Mouse (Mus musculus) left cerebral cortex, adult 6 months (tissue): Measurements from ENCODE around the gene Med17. TPM values are rescaled to one million over a fixed set of nuclear protein-coding genes. Genes with fewer than 3 reads are reported as not detected.

ENCODE experiments used
- long read RNA-seq, 2 experiments: library from polyadenylated mRNA; unstranded; transcript quantifications; one replicate each; pipeline ENCODE4 v2.0.0; 2019 to 2020
- polyA plus RNA-seq: library from polyadenylated mRNA; unstranded; fragments of <200 nt; fragmentation: Nextera tagmentation; gene quantifications from 2 replicates; pipeline ENCODE4 v1.2.3, GENCODE M21; 2021

Med17 gene
- polyA plus RNA-seq = 17.2 and 24.9 TPM in 2 replicates
- long read RNA-seq, experiment 1, transcript Med17-201 (12 exons, 3,964 nt) = major isoform, 184 of 239 reads
- long read RNA-seq, experiment 1, partial matches to known transcripts = 11 of 239 reads
- long read RNA-seq, experiment 1, other reads (novel, unspliced or antisense) = 44 of 239 reads
- long read RNA-seq, experiment 2, transcript Med17-201 (12 exons, 3,964 nt) = major isoform, 22 of 38 reads
- long read RNA-seq, experiment 2, partial matches to known transcripts = 10 of 38 reads
- long read RNA-seq, experiment 2, other reads (novel, unspliced or antisense) = 6 of 38 reads

GRCm38 (mm10) chr9:15279649-15280490 is at the start of gene Med17:
Gene Med17 (minus strand): TSS chr9:15279931.

GRCm38 (mm10) chr9:15306398-15307119 is 26.8 kb upstream of the Med17 start, which contains the start of gene 4931406C07Rik:
Gene 4931406C07Rik (minus strand): TSS chr9:15306448.

GRCm38 (mm10) chr9:15305503-15306397 is 26.0 kb upstream of the Med17 start, which contains the start of gene Taf1d:
Gene Taf1d (plus strand): TSS chr9:15306214.

GRCm38 (mm10) chr9:15239042-15239925 is 40.4 kb downstream of the Med17 start, which contains the start of gene Vstm5:
Gene Vstm5 (plus strand): TSS chr9:15239045.

Other genes with a start within 250 kb of the Med17 start
- gene Panx1, start 234.5 kb downstream of the Med17 start, polyA plus RNA-seq = 24.5 and 32.9 TPM in 2 replicates
- not detected in 2 replicates for gene Hephl1, start 167.8 kb downstream of the Med17 start, polyA plus RNA-seq
- 14.6 and 16.2 TPM in 2 replicates for gene Vstm5, start 40.9 kb downstream of the Med17 start, polyA plus RNA-seq
- 17.2 and 17.5 TPM in 2 replicates for gene Taf1d, start 26.3 kb upstream of the Med17 start, polyA plus RNA-seq
- 4.3 and 5.7 TPM in 2 replicates for gene 4931406C07Rik, start 26.5 kb upstream of the Med17 start, polyA plus RNA-seq
- gene Cep295, start 77.9 kb upstream of the Med17 start, polyA plus RNA-seq = 2.4 and 3.1 TPM in 2 replicates
- gene Smco4, start 213.5 kb upstream of the Med17 start, polyA plus RNA-seq = 0.39 TPM in 1 of 2 replicates, not detected in the other